Mouse (Mus musculus): ENCODE data around the gene Slc25a44. TPM values are rescaled to one million over a fixed set of nuclear protein-coding genes. Genes with fewer than 3 reads are reported as not detected.

Gene Slc25a44
- polyA plus RNA-seq, 1 experiment from 2014 or later: 27.0 TPM

DNA sequence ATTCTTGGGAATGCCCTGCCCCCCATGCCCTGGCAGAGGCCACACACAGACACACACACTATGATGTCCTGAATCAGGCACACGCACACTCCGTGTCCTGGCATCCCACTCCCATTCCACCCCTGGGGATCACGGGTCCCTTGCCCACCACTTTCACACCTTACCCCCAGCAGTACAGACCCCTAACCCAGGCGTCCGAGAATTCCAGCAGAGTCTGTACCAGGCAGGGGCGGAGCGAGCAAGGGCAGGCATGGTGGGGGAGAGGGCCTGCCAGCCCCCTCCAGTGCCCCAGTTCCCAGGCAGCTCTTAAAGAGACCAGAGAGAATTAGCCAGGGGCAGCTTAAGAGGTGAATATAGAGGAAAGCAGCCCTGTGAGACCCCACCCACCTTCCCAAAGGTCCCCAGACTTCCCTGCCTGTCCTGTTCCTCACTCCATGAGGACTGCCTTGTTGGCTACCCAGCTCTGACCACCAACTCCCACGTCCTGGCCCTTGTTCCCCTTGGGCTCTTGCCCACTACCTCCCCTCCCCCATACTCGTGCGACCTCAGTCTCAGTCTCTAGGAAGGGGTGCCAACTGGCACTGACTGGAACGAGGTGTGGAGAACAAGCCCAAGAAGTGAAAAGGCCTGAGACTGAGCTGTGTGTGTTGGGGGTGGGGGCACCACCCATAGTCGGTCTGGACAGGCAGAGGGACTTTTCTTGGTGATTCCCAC is 36.2 kb upstream of the Slc25a44 start, which contains the start of gene Sema4a:
Gene Sema4a, minus strand, starts transcription at position 200 of the 714 bp plus-strand sequence.
- ATAC-seq (ENCODE audit: insufficient read depth, low FRiP score, low TSS enrichment) (no peak), DNase-seq (ENCODE audit: low spot score) (no peak)
- no peak within 1 kb of the TSS for H3K9ac ChIP-seq (ENCODE audit: low read length)
- H3K36me3 ChIP-seq (ENCODE audit: control insufficient read depth, insufficient read depth, low read length): no peaks in the 10 kb centered on the region
- H3K9me3 ChIP-seq (ENCODE audit: control insufficient read depth, low read length): no peaks in the 10 kb centered on the region
- no peaks in the 10 kb centered on the region for H3K27me3 ChIP-seq (ENCODE audit: control insufficient read depth, insufficient read depth, low read length)
- no peak within 1 kb of the TSS for H3K4me3 ChIP-seq (ENCODE audit: low read depth, low read length)
- H3K4me1 ChIP-seq (ENCODE audit: control insufficient read depth, insufficient read depth, low read length): no peaks in the 10 kb centered on the region
- 51% methylated on average over 12 of the region's 12 CpGs for WGBS
- no peak within 1 kb of the TSS for H3K4me2 ChIP-seq (ENCODE audit: low read depth)
- H3K27ac ChIP-seq (ENCODE audit: low read depth, low read length): no peak within 1 kb of the TSS

DNA sequence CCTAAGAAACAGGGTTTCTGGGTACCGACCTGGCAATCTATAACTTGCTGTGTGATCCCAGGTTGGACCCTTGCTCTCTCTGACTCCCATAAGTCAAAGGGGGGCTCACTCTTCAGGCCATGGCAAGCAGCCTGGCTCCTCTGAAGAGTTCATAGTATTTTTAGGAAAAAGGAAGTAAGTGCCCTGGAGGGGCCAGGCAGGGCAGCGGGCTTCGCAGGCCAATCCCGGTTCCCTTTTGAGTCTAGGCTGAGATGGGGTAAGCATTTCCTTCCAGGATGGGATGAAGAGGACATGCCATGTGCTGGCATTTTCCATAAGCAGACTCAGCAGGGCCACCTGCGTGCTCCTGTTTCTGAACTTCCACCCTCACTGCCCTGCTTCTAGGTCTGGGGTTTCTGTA is 35.1 kb upstream of the Slc25a44 start:
- H3K9me3 ChIP-seq (ENCODE audit: control insufficient read depth, low read length): no peaks in the 10 kb centered on the region
- WGBS: 83% methylated on average over 5 of the region's 5 CpGs

DNA sequence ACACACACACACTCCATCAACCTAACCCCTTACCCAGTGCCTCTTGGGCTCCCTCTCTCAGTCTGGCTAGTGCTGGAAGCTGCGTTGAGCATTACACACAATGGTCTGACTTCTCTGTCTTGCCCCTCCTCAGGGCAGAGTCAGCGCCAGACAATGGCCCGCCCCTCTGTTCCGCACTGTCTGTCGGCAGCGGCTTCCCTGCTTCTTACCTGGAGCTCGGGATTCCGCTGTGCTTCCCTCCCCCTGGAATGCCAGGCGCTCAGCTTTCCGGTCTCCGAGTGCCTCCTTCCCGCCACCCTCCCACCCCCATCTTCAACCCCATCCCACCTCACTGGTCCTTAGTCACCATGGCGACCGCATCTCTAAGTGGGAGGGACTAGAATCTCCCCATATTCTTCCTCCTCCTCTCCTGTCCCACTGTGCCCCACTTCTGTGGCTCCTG is 33.9 kb upstream of the Slc25a44 start:
- Histone ChIP-seq H3K27ac (ENCODE audit: low read depth, low read length) (no peak overlapping the region), H3K36me3 (ENCODE audit: control insufficient read depth, insufficient read depth, low read length) (no peaks in the 10 kb centered on the region), H3K4me3 (ENCODE audit: low read depth, low read length) (peak overlapping the region; percentile 31), H3K4me2 (ENCODE audit: low read depth) (peak overlapping the region; percentile 44), H3K9ac (ENCODE audit: low read length) (peak overlapping the region; percentile 54), H3K27me3 (ENCODE audit: control insufficient read depth, insufficient read depth, low read length) (no peaks in the 10 kb centered on the region), H3K4me1 (ENCODE audit: control insufficient read depth, insufficient read depth, low read length) (no peaks in the 10 kb centered on the region), H3K9me3 (ENCODE audit: control insufficient read depth, low read length) (no peaks in the 10 kb centered on the region)
- peak; percentile 74 for ATAC-seq (ENCODE audit: insufficient read depth, low FRiP score, low TSS enrichment)
- DNase-seq (ENCODE audit: low spot score): peak; percentile 49
- 2% methylated on average over 14 of the region's 14 CpGs for WGBS

More for the DNA sequence above, 35.1 kb upstream of the Slc25a44 start:
- H3K36me3 ChIP-seq (ENCODE audit: control insufficient read depth, insufficient read depth, low read length): no peaks in the 10 kb centered on the region
- ATAC-seq (ENCODE audit: insufficient read depth, low FRiP score, low TSS enrichment): no peak
- H3K4me3 ChIP-seq (ENCODE audit: low read depth, low read length): no peak overlapping the region
- H3K27me3 ChIP-seq (ENCODE audit: control insufficient read depth, insufficient read depth, low read length): no peaks in the 10 kb centered on the region
- DNase-seq (ENCODE audit: low spot score): no peak
- H3K4me2 ChIP-seq (ENCODE audit: low read depth): no peak overlapping the region
- H3K9ac ChIP-seq (ENCODE audit: low read length): no peak overlapping the region
- H3K4me1 ChIP-seq (ENCODE audit: control insufficient read depth, insufficient read depth, low read length): no peaks in the 10 kb centered on the region
- H3K27ac ChIP-seq (ENCODE audit: low read depth, low read length): no peak overlapping the region

DNA sequence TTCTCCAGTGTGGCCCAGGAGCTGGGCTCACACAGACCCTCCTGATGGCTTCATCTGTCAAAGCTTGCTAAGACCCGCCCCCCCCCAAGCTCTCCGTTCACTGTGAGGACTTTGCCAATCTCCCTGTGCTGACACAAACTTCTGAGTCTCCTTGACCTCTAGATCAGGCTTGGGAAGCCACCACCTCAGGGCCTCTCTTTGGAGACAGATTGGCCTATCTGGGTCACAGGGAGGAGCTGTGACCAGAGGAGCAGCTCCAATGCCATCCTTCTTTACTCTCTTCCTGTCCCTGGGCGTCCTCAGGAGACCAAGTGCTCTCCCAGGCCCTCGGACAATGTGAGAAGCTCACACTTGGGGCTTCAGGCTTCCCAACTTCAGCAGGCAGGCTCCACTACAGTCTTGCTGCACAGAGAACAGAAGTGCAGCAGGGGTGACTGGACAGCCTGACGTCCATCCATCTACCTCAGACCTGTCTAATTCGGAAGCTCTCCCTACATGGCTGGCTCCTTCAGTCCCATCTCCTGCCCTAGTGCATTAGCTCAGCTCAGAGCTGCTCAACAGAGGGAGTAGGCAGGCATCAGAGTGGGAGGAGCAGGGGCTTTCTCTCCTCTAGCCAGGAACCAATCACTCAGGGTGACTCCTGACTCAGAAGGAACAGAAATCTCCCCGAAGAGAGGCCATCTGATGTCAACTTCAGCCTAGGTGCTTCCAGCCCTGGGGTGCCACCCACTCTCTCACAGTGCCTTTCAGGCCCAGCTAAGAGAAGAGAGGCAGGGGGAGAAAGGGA is 32.0 kb upstream of the Slc25a44 start:
- H3K4me2 ChIP-seq (ENCODE audit: low read depth): no peak overlapping the region
- H3K4me1 ChIP-seq (ENCODE audit: control insufficient read depth, insufficient read depth, low read length): no peaks in the 10 kb centered on the region
- H3K9me3 ChIP-seq (ENCODE audit: control insufficient read depth, low read length): no peaks in the 10 kb centered on the region
- no peak overlapping the region for H3K9ac ChIP-seq (ENCODE audit: low read length)
- H3K4me3 ChIP-seq (ENCODE audit: low read depth, low read length): no peak overlapping the region
- no peak overlapping the region for H3K27ac ChIP-seq (ENCODE audit: low read depth, low read length)
- DNase-seq (ENCODE audit: low spot score): no peak
- no peaks in the 10 kb centered on the region for H3K36me3 ChIP-seq (ENCODE audit: control insufficient read depth, insufficient read depth, low read length)
- 66% methylated on average over 7 of the region's 7 CpGs for WGBS
- ATAC-seq (ENCODE audit: insufficient read depth, low FRiP score, low TSS enrichment): no peak
- H3K27me3 ChIP-seq (ENCODE audit: control insufficient read depth, insufficient read depth, low read length): no peaks in the 10 kb centered on the region

DNA sequence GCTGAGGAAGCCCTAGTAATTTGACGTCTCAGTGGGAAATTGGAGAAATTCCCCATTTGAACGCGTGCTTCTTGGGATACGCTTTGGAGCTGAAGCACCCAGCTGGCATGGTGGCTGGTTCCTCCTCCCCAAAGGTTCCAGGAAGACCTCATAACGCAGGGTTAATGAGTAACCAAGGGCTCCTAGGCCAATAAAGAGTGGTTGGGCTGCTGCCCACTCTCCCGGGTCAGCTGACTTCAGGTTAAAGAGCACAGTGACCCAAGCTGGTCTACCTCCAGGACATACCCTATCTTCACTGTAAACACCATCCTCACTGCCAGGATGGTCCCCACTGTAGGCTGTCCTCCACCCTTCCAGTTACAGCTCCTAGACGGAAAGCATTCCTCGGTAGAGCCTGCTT is 31.4 kb upstream of the Slc25a44 start:
- Histone ChIP-seq H3K27ac (ENCODE audit: low read depth, low read length) (no peak overlapping the region), H3K27me3 (ENCODE audit: control insufficient read depth, insufficient read depth, low read length) (no peaks in the 10 kb centered on the region), H3K4me1 (ENCODE audit: control insufficient read depth, insufficient read depth, low read length) (no peaks in the 10 kb centered on the region), H3K9me3 (ENCODE audit: control insufficient read depth, low read length) (no peaks in the 10 kb centered on the region), H3K36me3 (ENCODE audit: control insufficient read depth, insufficient read depth, low read length) (no peaks in the 10 kb centered on the region), H3K4me2 (ENCODE audit: low read depth) (no peak overlapping the region), H3K9ac (ENCODE audit: low read length) (no peak overlapping the region), H3K4me3 (ENCODE audit: low read depth, low read length) (no peak overlapping the region)
- no peak for ATAC-seq (ENCODE audit: insufficient read depth, low FRiP score, low TSS enrichment)
- WGBS: 79% methylated on average over 8 of the region's 8 CpGs
- DNase-seq (ENCODE audit: low spot score): no peak

DNA sequence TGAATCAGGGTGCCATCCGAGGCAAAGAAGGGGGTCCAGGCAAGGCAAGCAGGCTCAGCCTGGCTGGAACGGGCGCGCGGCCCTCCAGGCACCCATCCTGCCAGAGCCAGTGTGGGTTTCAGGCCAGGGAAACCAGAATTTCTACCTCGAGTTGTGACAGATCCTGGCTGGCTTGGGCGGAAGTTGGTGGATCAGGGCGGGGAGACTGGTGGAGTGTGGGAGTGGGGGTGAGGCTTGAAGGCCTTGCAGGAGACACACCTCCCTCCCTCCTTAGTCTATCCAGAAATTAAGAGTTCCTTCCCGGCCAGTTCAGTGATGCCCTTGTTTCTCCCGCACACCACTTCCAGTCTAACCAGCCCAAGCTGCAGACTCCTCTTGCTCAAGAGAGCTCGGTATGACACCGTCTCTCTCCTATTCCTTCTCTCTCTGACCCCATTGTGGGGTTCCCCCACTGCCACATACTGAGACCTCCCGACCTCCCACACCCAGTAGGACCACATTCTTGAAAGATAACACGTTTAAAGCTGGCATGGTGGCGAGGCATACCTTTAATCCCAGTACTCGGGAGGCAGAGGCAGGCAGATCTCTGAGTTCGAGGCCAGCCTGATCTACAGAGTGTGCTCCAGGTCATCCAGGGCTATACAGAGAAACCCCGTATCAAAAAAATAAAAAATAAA is 30.8 kb upstream of the Slc25a44 start:
- H3K27me3 ChIP-seq (ENCODE audit: control insufficient read depth, insufficient read depth, low read length): no peaks in the 10 kb centered on the region
- DNase-seq (ENCODE audit: low spot score) (no peak), ATAC-seq (ENCODE audit: insufficient read depth, low FRiP score, low TSS enrichment) (no peak)
- WGBS: 80% methylated on average over 18 of the region's 18 CpGs
- no peaks in the 10 kb centered on the region for H3K36me3 ChIP-seq (ENCODE audit: control insufficient read depth, insufficient read depth, low read length)
- no peaks in the 10 kb centered on the region for H3K9me3 ChIP-seq (ENCODE audit: control insufficient read depth, low read length)
- H3K4me1 ChIP-seq (ENCODE audit: control insufficient read depth, insufficient read depth, low read length): no peaks in the 10 kb centered on the region
- no peak overlapping the region for H3K4me2 ChIP-seq (ENCODE audit: low read depth)
- no peak overlapping the region for H3K27ac ChIP-seq (ENCODE audit: low read depth, low read length)
- H3K9ac ChIP-seq (ENCODE audit: low read length): peak overlapping the region; percentile 29; the same call in 1 of the 2 replicates
- H3K4me3 ChIP-seq (ENCODE audit: low read depth, low read length): no peak overlapping the region

DNA sequence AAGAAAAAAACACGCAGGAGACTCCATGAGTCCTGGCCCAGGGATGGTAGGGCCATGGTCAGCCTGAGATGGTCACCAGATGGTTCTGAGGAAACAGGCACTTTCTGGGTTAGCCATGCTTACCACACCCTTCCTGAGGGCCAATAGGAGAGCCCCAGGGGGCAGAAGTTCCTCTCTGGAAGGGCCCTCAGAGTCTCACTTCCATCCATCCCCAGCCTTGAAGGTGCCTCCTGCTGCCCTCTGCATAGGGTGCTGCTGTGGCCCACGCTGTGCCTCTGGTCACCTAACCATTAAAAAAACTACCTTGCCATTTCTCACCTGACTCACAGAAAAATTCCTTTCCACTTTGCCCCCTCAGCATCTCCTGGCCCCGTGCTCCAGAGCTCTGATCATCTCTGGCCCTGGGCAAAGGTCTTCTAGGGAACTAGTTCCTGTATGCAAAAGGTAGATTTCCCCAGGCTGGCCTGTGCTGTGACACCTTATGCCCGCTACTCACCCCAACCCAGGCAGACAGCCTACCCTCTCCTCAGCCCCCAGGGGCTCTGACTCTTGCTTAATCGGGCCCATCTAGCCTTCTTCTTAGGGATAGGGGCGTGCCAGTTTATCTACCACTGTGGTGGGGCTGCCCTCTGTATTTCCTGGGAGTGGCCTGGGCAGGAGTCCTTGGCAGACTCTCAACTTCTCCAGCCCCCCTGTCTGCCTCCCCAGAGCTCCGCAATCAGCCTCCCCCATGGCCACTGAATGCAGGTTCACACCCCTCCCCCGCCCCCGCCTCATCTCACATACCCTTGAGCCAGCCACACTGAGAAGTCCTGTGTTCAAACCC is 30.0 kb upstream of the Slc25a44 start:
- 59% methylated on average over 9 of the region's 9 CpGs for WGBS
- Histone ChIP-seq H3K27ac (ENCODE audit: low read depth, low read length) (no peak overlapping the region), H3K4me3 (ENCODE audit: low read depth, low read length) (no peak overlapping the region), H3K36me3 (ENCODE audit: control insufficient read depth, insufficient read depth, low read length) (no peaks in the 10 kb centered on the region), H3K9me3 (ENCODE audit: control insufficient read depth, low read length) (no peaks in the 10 kb centered on the region), H3K4me2 (ENCODE audit: low read depth) (no peak overlapping the region), H3K9ac (ENCODE audit: low read length) (peak overlapping the region; percentile 29; the same call in 1 of the 2 replicates), H3K4me1 (ENCODE audit: control insufficient read depth, insufficient read depth, low read length) (no peaks in the 10 kb centered on the region), H3K27me3 (ENCODE audit: control insufficient read depth, insufficient read depth, low read length) (no peaks in the 10 kb centered on the region)
- DNase-seq (ENCODE audit: low spot score): no peak
- no peak for ATAC-seq (ENCODE audit: insufficient read depth, low FRiP score, low TSS enrichment)

DNA sequence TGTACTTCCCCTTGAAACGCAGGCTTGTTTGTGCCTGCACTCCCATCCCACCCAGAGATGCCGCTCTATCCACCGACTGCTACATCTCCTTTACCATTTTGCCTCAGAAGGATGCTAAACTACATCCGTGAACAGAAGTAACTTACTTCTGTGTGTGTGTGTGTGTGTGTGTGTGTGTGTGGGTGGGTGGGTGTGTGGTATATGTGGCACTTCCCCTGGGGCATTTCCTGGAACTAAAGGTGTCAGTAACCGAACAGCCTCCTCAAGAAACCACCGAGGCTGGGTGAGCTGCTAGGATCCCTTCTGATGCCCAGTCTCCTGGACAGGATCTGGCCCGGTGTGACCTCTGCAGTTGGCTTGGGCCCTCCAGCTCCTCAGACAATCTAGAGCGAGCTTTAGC is 29.0 kb upstream of the Slc25a44 start:
- no peak overlapping the region for H3K9ac ChIP-seq (ENCODE audit: low read length)
- ATAC-seq (ENCODE audit: insufficient read depth, low FRiP score, low TSS enrichment) (no peak), DNase-seq (ENCODE audit: low spot score) (no peak)
- no peak overlapping the region for H3K27ac ChIP-seq (ENCODE audit: low read depth, low read length)
- H3K4me2 ChIP-seq (ENCODE audit: low read depth): no peak overlapping the region
- H3K4me1 ChIP-seq (ENCODE audit: control insufficient read depth, insufficient read depth, low read length): no peaks in the 10 kb centered on the region
- H3K27me3 ChIP-seq (ENCODE audit: control insufficient read depth, insufficient read depth, low read length): no peaks in the 10 kb centered on the region
- H3K9me3 ChIP-seq (ENCODE audit: control insufficient read depth, low read length): no peaks in the 10 kb centered on the region
- no peak overlapping the region for H3K4me3 ChIP-seq (ENCODE audit: low read depth, low read length)
- 80% methylated on average over 8 of the region's 8 CpGs for WGBS
- H3K36me3 ChIP-seq (ENCODE audit: control insufficient read depth, insufficient read depth, low read length): no peaks in the 10 kb centered on the region

Measured in neural tube, embryonic 11.5 days (tissue).